Mouse (Mus musculus) liver, embryonic 14.5 days (tissue): ENCODE data around the gene Olfr982. TPM values are rescaled to one million over a fixed set of nuclear protein-coding genes. Genes with fewer than 3 reads are reported as not detected.

Experiments used
- ATAC-seq: fragments of 200-750 bp; cut with Nextera tagmentation; 2 replicates; pipeline ENCODE4 v1.8.0; 2017; ENCODE audit warnings: moderate number of reproducible peaks, mild to moderate bottlenecking, moderate library complexity; ENCODE audit not compliant: insufficient read depth
- DNase-seq, 3 experiments: peaks; one replicate each; pipeline ENCODE4 v3.0.0-alpha.2; 2012 to 2013; ENCODE audit warnings: low read depth in 3 of 3, low spot score in 3 of 3
- H3K27ac ChIP-seq: fragments of 300-500 bp; sonication (generic); 2 replicates; pipeline ENCODE4 v1.5.1; 2014; ENCODE audit warnings: moderate library complexity, mild to moderate bottlenecking, control low read depth, inconsistent platforms
- H3K27me3 ChIP-seq: fragments of 300-500 bp; sonication (generic); 2 replicates; pipeline ENCODE4 v1.6.1; 2014; ENCODE audit warnings: mild to moderate bottlenecking, low read length, moderate library complexity; ENCODE audit not compliant: control insufficient read depth, insufficient read depth
- H3K36me3 ChIP-seq: fragments of 300-500 bp; sonication (generic); replicated peaks from 2 replicates; pipeline ENCODE4 v1.6.1; 2014; ENCODE audit warnings: low read depth; ENCODE audit not compliant: control insufficient read depth, insufficient read depth
- H3K4me1 ChIP-seq, 2 experiments: fragments of 200-500 bp in 1 of 2; fragments of 300-500 bp in 1 of 2; sonication (generic) in 1 of 2; replicated peaks; 2 replicates each; pipeline ENCODE4 v1.6.1; 2012 to 2014; ENCODE audit warnings: antibody characterized with exemption in 1 of 2, inconsistent platforms in 1 of 2, low read length in 1 of 2; ENCODE audit not compliant: control insufficient read depth in 2 of 2, insufficient read depth in 2 of 2
- H3K4me2 ChIP-seq: fragments of 300-500 bp; sonication (generic); 2 replicates; pipeline ENCODE4 v1.6.1; 2014; ENCODE audit warnings: low read depth, mild to moderate bottlenecking, control low read depth, moderate library complexity
- H3K4me3 ChIP-seq, 2 experiments: fragments of 200-500 bp in 1 of 2; fragments of 300-500 bp in 1 of 2; sonication (generic) in 1 of 2; 2 replicates each; pipeline ENCODE4 v1.5.1; 2012 to 2014; ENCODE audit warnings: low read depth in 2 of 2, low read length in 2 of 2, mild to moderate bottlenecking in 2 of 2, control low read depth in 1 of 2, inconsistent platforms in 1 of 2, moderate library complexity in 1 of 2; ENCODE audit not compliant: insufficient read depth in 1 of 2
- H3K9ac ChIP-seq: fragments of 300-500 bp; sonication (generic); replicated peaks from 2 replicates; pipeline ENCODE4 v1.6.1; 2014; ENCODE audit warnings: mild to moderate bottlenecking, control low read depth, moderate library complexity
- H3K9me3 ChIP-seq: fragments of 300-500 bp; sonication (generic); 2 replicates; pipeline ENCODE4 v1.6.1; 2016; ENCODE audit warnings: low read length, mixed read lengths; ENCODE audit not compliant: control insufficient read depth
- CTCF ChIP-seq: IDR thresholded peaks from 2 replicates; pipeline ENCODE4 v1.5.1; 2016; ENCODE audit warnings: antibody characterized with exemption, low read depth, control low read depth
- EP300 ChIP-seq: IDR thresholded peaks from 2 replicates; pipeline ENCODE4 v1.6.1; 2016; ENCODE audit warnings: antibody characterized with exemption, low read depth
- whole genome bisulfite sequencing: fragments of 180-500 bp; shearing (Covaris S2); extraction: QIAGEN DNeasy Blood & Tissue Kit; methylation state at CpG from one replicate; pipeline ENCODE4 v1.1.7; 2014; ENCODE audit not compliant: insufficient replicate concordance; 5-methylcytosine and 5-hydroxymethylcytosine counted together
- polyA plus RNA-seq, 2 experiments: library from polyadenylated mRNA; depleted of rRNA in 1 of 2; stranded (reverse) in 1 of 2; unstranded in 1 of 2; fragments of >200 nt; fragmentation: Nextera tagmentation in 1 of 2; extraction: Ambion mirVana in 1 of 2; gene quantifications; 2 replicates each; pipeline versions ENCODE4 v1.2.1 to v1.2.3; 2012 to 2014

Olfr982 gene
- not detected in 2 replicates for polyA plus RNA-seq (2012; rRNA removed)
- polyA plus RNA-seq (2014; fragmentation: Nextera tagmentation; extraction: Ambion mirVana), result not detected in 2 replicates

- DNase-seq (no peak), ATAC-seq (no peak)
- no peak within 1 kb of the TSS for H3K27ac ChIP-seq
- no peaks in the 10 kb centered on the region for H3K36me3 ChIP-seq
- no peaks in the 10 kb centered on the region for H3K27me3 ChIP-seq
- no peak within 1 kb of the TSS for H3K4me3 ChIP-seq
- WGBS, result 39% methylated on average over 2 of the region's 2 CpGs
- H3K9ac ChIP-seq, result no peak within 1 kb of the TSS
- H3K4me1 ChIP-seq, result no peaks in the 10 kb centered on the region
- H3K9me3 ChIP-seq, result no peaks in the 10 kb centered on the region
- TF ChIP-seq CTCF (no peak), EP300 (no peak)
- no peak within 1 kb of the TSS for H3K4me2 ChIP-seq
These were observed at the start of gene Olfr982 for GRCm38 (mm10) chr9:40073529-40073928. Gene Olfr982 (plus strand): TSS chr9:40073829.

GRCm38 (mm10) chr9:40050138-40050537 is 23.5 kb upstream of the Olfr982 start:
- no peaks in the 10 kb centered on the region for H3K27me3 ChIP-seq
- H3K4me1 ChIP-seq, result no peaks in the 10 kb centered on the region
- H3K4me3 ChIP-seq, result no peak overlapping the region
- DNase-seq (no peak), ATAC-seq (no peak)
- no peak overlapping the region for H3K4me2 ChIP-seq
- no peaks in the 10 kb centered on the region for H3K36me3 ChIP-seq
- no peak overlapping the region for H3K27ac ChIP-seq
- H3K9me3 ChIP-seq, result no peaks in the 10 kb centered on the region
- no peak for TF ChIP-seq EP300
- no peak for TF ChIP-seq CTCF
- 85% methylated on average over 19 of the region's 19 CpGs for WGBS
- H3K9ac ChIP-seq, result no peak overlapping the region

- no peak for TF ChIP-seq EP300
- no peak for TF ChIP-seq CTCF
- no peak within 1 kb of the TSS for H3K4me3 ChIP-seq
- no peak for DNase-seq
- H3K27ac ChIP-seq, result no peak within 1 kb of the TSS
- H3K4me1 ChIP-seq, result no peaks in the 10 kb centered on the region
- H3K36me3 ChIP-seq, result no peaks in the 10 kb centered on the region
- no peaks in the 10 kb centered on the region for H3K9me3 ChIP-seq
- no peaks in the 10 kb centered on the region for H3K27me3 ChIP-seq
- 44% methylated on average over 2 of the region's 2 CpGs for WGBS
- H3K9ac ChIP-seq, result no peak within 1 kb of the TSS
- ATAC-seq, result no peak
- no peak within 1 kb of the TSS for H3K4me2 ChIP-seq
These were observed 19.9 kb downstream of the Olfr982 start, which contains the start of gene Olfr983 for GRCm38 (mm10) chr9:40093495-40093894. Gene Olfr983 (minus strand): TSS chr9:40093595.

- ATAC-seq (no peak), DNase-seq (no peak)
- Histone ChIP-seq H3K4me3 (no peak overlapping the region), H3K4me1 (no peaks in the 10 kb centered on the region), H3K4me2 (no peak overlapping the region), H3K27ac (no peak overlapping the region), H3K9me3 (no peaks in the 10 kb centered on the region), H3K27me3 (no peaks in the 10 kb centered on the region), H3K9ac (no peak overlapping the region), H3K36me3 (no peaks in the 10 kb centered on the region)
- WGBS, result 38% methylated on average over 3 of the region's 3 CpGs
- TF ChIP-seq EP300 (no peak), CTCF (no peak)
These were observed 21.1 kb downstream of the Olfr982 start for GRCm38 (mm10) chr9:40094769-40095168.

GRCm38 (mm10) chr9:40114106-40114505 is 40.5 kb downstream of the Olfr982 start, which contains the start of gene Olfr984:
Gene Olfr984 (minus strand): TSS chr9:40114206.
- Histone ChIP-seq H3K4me1 (no peaks in the 10 kb centered on the region), H3K4me3 (no peak within 1 kb of the TSS), H3K9ac (no peak within 1 kb of the TSS), H3K9me3 (no peaks in the 10 kb centered on the region), H3K4me2 (no peak within 1 kb of the TSS), H3K27me3 (no peaks in the 10 kb centered on the region), H3K27ac (no peak within 1 kb of the TSS), H3K36me3 (no peaks in the 10 kb centered on the region)
- TF ChIP-seq CTCF (no peak), EP300 (no peak)
- ATAC-seq (no peak), DNase-seq (no peak)
- 64% methylated on average over 2 of the region's 2 CpGs for WGBS
